Mouse (Mus musculus): ENCODE measurements at regions not wholly inside any gene's neighbourhood (a gene's known extent, or its start where the extent isn't known, plus 50 kb on each side); places are given as distances from the start of the nearest gene placed in this dataset.
"Not testable (repeated sequence)": the region's sequence is repeated elsewhere in the genome, so short reads cannot be mapped to it uniquely, and the experiment has no call there.

- no peak for ATAC-seq
Measured at GRCm38 (mm10) chr4:4335216-4335615, 257.9 kb upstream of the Sdr16c6 start.

DNA sequence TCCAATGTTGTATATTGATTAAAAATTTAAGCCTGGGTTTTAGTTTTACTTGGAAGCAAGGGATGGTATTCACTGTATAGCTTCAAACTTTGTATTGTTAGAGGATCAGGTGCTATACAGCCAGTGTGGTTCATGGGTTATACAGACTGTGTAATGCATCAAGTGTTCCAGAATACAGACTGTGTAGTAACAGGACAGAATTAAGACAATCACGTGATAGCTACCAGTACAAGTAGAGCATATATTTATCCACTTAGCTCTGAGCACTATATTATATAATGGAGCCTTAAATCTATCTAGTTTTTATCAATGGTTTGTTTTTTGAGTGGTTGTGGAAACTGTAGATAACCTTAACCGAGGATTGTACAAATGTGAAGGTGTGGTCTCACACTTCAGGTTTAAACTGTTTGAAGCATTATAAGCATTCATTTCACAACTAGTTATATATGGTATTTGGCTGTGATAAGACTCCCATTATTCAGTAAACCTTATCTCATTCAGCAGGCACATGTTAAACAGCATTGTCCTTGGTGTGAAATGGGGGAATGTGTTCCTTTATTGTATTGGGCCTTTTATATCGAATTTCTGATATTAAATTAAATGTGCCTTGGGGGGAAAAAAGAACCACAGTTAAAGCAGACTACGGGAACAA is 256.3 kb upstream of the Sdr16c6 start:
- no peak for ATAC-seq

GRCm38 (mm10) chr4:4331105-4331504 is 253.8 kb upstream of the Sdr16c6 start:
- no peak for ATAC-seq

DNA sequence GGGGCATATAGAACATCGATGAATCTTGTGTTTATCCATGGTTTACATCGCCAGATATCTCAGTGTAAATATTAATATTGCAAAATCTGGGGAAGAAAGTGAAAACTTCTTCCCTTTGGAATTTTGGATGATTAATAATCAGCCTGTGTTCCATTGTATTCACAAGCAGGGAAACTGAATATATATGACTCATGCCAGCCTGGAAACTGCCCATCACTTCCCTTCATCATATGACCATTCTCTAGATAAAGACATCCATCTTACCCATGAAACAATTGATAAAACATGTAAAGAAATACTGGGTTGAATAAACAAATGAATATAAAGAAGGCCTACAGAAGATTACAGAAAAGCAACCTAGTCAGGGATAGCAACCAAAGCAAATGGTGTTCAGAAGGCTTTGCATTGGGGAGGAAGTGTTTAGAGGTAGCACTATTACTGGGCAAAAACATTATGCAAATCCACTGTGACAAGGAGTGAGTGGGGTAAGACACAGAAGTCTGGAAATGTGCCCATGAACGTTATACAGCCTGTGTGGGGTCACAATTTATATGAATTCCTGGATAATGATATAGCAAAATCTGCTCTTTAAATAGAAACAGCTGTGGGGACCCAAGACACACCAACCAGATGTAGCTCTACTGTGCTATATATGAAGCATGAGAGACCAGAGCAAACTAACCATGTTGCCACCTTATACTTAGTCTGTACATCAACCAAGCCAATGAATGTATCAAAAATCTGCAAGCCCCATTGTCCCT is 238.5 kb upstream of the Sdr16c6 start:
- ATAC-seq: no peak

- ATAC-seq: no peak
Measured at GRCm38 (mm10) chr4:4311496-4311895, 234.2 kb upstream of the Sdr16c6 start.

- no peak for ATAC-seq
Measured at GRCm38 (mm10) chr4:4306922-4307321, 229.6 kb upstream of the Sdr16c6 start.

DNA sequence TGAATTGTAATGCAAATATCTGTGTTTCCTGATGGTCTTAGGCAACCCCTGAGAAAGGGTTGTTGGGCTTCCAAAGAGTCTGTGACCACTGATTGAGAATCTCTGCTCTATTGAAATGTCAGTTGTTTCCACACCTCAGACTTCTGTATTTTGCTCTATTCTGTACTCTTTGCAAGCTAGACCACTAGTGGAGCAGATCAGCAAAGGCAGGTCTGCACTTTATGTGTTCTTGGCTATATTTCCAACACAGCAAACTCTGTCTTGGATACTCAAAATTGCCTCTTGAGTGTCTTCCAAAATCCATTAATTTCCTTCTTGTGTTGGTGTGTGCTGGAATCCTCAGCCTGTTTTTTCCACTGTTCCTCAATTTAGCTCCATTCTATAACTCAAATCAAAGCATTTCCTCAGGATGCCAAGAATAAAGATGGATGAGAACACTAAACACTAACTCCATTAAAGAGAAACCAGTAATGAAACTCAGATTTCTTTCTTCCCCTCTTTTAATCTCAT is 228.5 kb upstream of the Sdr16c6 start:
- ATAC-seq: no peak

DNA sequence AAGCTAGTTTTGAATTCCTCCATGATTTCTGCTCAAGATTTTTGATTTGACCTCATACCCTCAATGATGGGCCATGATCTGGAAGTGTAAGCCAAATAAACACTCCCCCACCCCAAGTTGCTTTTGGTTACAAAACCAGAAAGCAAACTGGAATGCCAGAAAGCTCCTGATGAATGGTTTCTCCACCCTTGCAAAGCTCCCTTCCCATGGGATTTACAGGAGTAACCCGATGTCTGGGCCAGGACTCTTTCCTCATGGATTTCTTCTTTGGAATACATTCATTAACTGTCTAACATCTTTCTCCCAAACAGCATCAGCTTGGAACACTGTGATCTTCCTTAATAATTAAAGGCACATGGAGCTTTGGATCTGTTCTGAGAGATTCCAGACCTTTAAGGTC is 227.3 kb upstream of the Sdr16c6 start:
- ATAC-seq: no peak

DNA sequence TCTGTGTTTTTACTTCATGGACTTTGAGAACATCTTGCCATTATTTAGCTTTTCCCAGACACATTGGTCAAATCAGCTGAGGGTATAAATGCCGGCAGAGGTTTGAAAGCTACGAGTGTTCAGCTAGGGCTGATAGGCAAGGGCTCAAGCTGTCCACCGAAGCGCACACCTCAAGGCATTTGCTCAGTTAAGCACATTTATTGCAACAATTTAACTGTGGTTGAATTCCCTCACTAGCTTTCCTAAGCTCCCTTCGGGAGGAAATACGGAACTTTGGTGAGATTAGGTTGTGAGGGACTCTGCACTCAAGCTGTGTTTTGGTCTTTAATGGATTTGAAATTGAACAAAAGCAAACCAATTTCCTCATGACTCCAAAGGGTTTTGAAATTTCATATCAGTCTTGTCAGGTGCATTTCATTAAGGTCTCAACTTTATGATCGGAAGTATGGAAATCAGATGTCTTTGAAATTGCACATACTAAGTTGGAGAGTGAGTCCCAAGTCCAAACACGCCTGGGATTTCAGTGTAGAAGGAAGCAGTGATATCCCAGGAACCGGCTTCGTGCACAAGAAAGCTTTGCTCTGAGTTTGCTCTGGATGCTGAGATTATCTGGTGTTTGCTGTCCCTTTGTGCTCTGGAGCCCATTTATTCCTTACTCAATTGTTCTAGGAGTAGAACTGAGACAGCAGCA is 223.0 kb upstream of the Sdr16c6 start:
- no peak for ATAC-seq

- ATAC-seq: peak; percentile 25
Measured at GRCm38 (mm10) chr4:4299631-4300030, 222.3 kb upstream of the Sdr16c6 start.

- no peak for ATAC-seq
Measured at GRCm38 (mm10) chr4:4249601-4250000, 172.3 kb upstream of the Sdr16c6 start.

- no peak for ATAC-seq
Measured at GRCm38 (mm10) chr4:4247669-4248068, 170.3 kb upstream of the Sdr16c6 start.

DNA sequence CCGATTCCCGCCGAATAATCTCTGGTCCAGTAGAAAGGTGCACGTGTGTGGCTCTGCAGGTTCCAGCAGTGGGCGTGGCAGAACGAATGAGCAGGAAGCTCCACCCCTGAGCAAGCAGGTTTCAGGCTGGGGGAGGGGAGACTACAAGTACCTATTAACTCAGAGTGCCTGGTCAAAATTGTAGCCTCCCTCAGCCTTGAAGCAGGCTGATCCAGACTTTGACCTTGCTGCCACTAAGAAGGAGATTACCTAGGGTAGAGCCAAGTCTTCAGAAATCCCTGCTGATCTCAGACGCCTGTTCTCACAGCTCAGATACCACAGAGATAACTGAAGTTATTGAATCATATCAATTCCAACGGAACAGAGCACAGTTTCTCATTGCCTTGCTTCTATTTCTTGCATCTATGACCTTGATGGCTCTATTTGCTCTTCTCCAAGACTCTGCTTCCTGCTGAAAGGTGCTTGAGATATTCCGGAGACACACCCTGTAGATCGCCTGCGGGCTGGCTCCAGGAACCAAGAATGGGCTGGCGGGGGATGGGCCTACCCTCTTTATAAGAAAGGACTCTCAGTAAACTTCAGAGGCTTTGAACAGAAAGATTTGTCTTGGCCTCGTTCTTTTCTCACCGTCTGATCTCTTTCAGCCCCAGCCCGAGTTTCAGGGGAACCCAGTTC is 165.1 kb upstream of the Sdr16c6 start:
- not testable (repeated sequence) for ATAC-seq

- no peak for ATAC-seq
Measured at GRCm38 (mm10) chr4:4226209-4226608, 148.9 kb upstream of the Sdr16c6 start.

DNA sequence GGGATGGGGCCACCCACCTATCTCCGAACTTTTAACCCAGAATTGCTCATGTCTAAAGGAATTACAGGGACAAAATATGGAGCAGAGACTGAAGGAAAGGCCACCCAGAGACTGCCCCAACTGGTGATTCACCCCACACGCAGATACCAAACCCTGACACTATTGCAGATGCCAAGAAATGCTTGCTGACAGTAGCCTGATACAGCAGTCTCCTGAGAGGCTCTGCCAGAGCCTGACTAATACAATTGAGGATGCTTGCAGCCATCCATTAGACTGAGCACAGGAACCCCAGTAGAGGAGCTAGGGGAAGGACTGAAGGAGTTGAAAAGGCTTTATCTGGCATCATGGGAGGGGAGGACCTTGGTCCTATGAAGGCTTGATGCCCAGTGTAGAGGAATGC is 142.4 kb upstream of the Sdr16c6 start:
- no peak for ATAC-seq

- ATAC-seq: no peak
Measured at GRCm38 (mm10) chr4:4211892-4212291, 134.6 kb upstream of the Sdr16c6 start.

DNA sequence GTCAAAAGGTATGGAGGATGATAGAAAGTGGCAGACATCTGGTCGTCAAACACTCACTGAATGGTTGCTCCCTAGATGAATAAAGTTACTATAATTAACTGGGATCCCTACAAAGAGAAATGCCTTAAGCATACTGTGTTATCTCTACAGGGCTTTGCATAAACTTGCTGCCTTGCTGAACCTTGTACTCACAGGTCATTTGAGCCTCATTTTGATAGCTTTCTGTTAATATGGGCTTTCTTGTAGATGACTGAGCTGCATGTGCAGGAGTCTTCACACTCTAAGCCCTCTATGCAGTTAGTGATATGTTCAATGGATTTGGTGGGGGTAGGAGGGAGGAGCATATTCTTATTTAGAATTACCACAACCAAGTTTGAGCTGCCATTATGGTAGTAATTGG is 127.8 kb upstream of the Sdr16c6 start:
- no peak for ATAC-seq

DNA sequence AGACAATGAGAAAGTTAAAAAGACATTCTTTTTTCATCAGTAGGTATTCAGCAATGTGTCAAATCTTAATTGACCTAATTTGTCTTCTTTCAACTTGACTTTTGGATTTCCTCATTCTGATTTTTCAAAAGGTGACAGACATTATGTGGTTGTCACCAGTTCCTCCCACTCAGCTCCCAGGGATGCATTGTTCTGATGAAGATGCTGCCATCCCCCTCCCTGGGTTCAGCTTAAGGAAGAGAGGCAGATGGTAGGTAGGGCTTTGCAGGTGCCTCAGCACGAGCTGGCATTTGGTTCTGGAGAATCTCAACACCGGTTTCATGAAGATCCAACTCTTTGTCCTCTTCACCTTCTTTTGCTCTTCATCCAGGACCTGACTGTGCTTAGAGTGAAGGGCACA is 122.0 kb upstream of the Sdr16c6 start:
- ATAC-seq: no peak

DNA sequence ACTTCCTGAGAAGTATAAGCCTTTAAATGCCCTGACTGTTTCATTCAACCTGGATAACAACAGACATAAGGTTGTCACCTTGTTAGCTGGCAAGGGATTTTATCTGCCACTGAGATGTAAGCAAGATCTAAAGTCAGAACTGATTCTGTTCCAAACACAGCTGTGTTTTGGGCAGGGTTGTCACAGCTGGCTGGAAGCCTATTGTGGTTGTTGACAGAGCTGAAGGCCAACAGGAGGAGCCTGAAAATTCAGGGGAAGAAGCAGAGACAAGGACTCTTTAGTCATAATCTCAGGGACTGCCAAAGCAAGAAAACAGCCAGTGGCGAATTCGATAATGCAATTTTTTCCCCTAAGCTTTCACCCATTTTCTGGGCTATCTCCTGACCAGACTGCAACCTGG is 118.5 kb upstream of the Sdr16c6 start:
- ATAC-seq: no peak

- no peak for ATAC-seq
Measured at GRCm38 (mm10) chr4:4195250-4195649, 117.9 kb upstream of the Sdr16c6 start.

Data from inflammation-experienced regulatory T-cells, adult 6 months (primary cell).